Mouse (Mus musculus) small intestine, adult 10 weeks (tissue): ENCODE results near the gene Eif2s1. TPM values are rescaled to one million over a fixed set of nuclear protein-coding genes. Genes with fewer than 3 reads are reported as not detected.

ENCODE experiments used
- polyA plus RNA-seq: library from polyadenylated mRNA; stranded (reverse); fragments of 350-450 nt; fragmentation: Illumina TruSeq; extraction: RNeasy Lipid Tissue Mini Kit (QIAGEN cat#74804); gene quantifications from one replicate; pipeline ENCODE4 v1.2.3, GENCODE M21; 2014; ENCODE audit warnings: low replicate concordance

Gene Eif2s1
- 84.1 TPM for polyA plus RNA-seq

DNA sequence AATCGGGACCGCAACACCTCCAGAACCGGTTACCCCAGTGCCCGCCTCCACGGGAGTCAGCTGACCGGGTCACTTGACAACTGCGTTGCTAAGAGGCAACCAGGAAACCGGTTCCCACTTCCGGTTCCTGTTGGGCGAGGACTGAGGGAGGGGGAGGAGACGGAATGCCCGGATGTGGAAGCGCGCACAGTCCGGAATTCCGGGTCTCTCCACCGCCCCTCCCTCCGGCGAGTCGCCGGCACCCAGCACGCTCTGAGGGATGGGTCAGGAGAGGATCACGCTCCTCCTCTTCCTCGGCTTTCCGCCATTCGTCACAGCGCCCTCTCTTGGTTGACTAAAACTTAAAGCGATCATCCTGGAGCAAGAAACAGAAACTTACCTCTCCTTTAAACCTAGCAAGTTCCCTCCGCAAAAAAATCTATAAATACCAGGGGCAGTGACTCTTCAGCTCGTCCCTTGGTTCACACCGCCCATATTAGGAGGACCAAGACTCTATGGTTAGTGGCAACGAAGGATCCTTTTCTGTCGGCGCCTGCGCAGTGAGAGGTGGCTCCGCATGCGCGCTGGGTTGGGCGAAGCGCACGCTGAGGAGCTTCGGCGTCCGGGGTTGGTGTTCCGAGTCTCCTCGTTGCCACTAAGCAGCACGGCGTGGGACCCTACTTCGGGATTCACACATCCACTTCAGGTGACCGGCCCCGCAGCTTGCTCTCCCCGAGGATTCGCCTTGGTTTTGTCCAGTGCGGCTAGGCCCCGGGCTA lies at the start of gene Eif2s1, which contains the start of gene Atp6v1d:
Eif2s1 (plus strand) TSS at position 324 of the 758 bp plus-strand sequence.
Atp6v1d (minus strand) TSS at position 143 of the 758 bp plus-strand sequence.

DNA sequence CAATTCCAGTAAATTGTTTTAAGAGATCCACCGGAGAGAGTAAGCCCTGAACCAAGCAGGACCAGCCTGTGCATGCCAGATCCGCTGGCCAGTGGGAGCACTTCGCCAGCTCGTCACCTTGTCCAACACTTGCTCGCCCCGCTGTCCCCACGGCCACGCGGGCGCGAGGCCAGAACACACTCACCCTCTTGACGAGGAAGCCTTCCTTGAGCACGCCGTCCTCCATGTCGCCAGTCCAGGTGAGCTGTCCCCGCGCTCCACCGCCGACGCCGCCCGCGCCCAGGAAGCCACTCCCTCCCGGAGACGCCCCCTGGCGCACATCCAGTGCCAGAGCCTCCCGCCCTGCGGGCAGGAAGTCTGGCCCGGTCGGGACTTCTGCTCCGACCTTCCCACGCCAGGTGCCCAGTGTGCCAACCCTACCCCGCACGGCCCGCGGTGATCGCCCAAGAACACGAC lies 45.1 kb downstream of the Eif2s1 start, which contains the start of gene Plek2:
Plek2 (minus strand) TSS at position 258 of the 456 bp plus-strand sequence.

Other genes starting within 250 kb of the Eif2s1 start
- 0.93 TPM for gene Fam71d, start 170.3 kb upstream of the Eif2s1 start, polyA plus RNA-seq
- 114 TPM for gene Mpp5, start 112.9 kb upstream of the Eif2s1 start, polyA plus RNA-seq
- 90.4 TPM for gene Atp6v1d, start 181 bp upstream of the Eif2s1 start, polyA plus RNA-seq
- gene Plek2, start 45.1 kb downstream of the Eif2s1 start, polyA plus RNA-seq, result 17.5 TPM
- 3.7 TPM for gene Tmem229b, start 145.8 kb downstream of the Eif2s1 start, polyA plus RNA-seq
- 48.4 TPM for gene Plekhh1, start 167.3 kb downstream of the Eif2s1 start, polyA plus RNA-seq
- 23.7 TPM for gene Pigh, start 227.8 kb downstream of the Eif2s1 start, polyA plus RNA-seq